Mouse (Mus musculus) retina, postnatal 7 days (tissue): Measurements from ENCODE around the gene Ambp.

Experiments used
- DNase-seq: peaks from one replicate; pipeline ENCODE4 v3.0.0-alpha.2; 2012; ENCODE audit warnings: low read depth, low spot score

The Ambp gene

GRCm38 (mm10) chr4:63118639-63119437 is 35.8 kb downstream of the Ambp start:
- peak; percentile 78 for DNase-seq

DNA sequence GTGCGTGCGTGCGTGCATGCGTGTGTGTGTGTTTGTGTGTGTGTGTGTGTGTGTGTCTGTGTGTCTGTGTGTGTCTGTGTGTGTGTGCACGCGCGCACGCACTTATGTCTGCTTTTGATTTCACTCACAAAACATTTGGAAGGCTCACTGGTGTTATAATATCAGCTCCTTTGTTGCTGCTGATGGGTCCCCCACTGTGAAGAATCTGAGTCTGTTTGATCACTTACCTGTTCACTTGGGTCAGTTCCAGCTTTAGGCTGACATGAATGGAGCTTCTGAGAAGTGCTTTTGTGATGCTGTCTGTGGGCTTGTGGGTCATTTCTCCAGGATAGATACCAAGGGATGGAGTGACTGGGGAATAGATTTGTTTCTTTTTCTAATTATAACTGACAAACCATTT is 48.9 kb downstream of the Ambp start:
- no peak for DNase-seq

- no peak for DNase-seq
Observed at GRCm38 (mm10) chr4:63102025-63102424, 52.6 kb downstream of the Ambp start.

- DNase-seq, result no peak
Observed at GRCm38 (mm10) chr4:63100478-63100877, 54.1 kb downstream of the Ambp start.

DNA sequence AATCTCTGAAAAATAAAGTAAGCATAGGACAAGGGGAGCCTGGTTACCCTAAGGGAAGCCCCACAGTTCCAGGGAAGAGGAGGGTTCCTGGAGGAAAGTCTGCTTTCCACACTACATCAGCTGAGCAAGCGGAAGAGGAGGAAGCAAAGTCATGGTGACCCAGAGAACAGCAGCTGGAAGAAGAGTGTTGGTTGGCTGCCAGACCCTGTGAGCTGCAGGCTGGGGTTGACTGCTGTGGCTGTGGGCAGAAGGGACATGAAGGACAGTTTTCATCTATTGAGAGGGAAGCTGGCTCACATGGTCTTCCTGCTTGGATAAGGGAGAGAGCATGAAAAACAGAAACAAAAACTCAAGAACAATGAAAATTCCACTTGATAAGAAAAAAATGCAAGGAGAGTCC is 57.0 kb downstream of the Ambp start:
- no peak for DNase-seq
